Mouse (Mus musculus) cerebellum, adult (tissue): Measurements from ENCODE around the gene Txndc11.

ENCODE experiments used
- ATAC-seq: cut with Nextera tagmentation; 2 replicates; pipeline ENCODE4 v1.9.2; 2017; ENCODE audit warnings: mild to moderate bottlenecking, moderate library complexity, mixed read lengths; ENCODE audit not compliant: insufficient number of reproducible peaks, low FRiP score, low TSS enrichment

Txndc11 gene

DNA sequence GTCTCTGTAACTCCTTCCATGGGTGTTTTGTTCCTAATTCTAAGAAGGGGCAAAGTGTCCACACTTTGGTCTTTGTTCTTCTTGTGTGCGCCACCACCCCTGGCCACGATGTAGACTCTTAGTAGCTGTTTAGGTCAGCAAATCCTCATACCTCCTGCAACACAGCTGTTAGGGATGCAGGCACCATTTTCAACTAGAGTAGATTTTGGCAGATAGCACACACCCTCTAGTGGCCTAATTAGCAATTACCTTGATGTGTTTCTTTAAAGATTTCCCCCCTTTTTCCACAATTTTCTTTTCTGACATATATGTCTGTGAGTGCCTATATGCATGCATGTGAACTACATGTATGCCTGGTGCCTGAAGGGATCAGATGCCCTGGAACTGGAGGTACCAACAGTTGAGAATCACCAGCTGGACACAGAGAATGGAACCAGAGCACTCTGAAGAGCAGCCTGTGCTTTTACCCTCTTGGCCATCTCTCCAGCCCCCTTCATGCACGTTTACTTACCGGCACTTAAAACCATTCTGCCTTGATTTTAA lies 25.2 kb downstream of the Txndc11 start:
- ATAC-seq: peak; percentile 36; the same call in 1 of the 2 replicates

GRCm38 (mm10) chr16:11104905-11105304 lies 29.5 kb downstream of the Txndc11 start:
- ATAC-seq: no peak

GRCm38 (mm10) chr16:11097301-11097700 lies 37.1 kb downstream of the Txndc11 start:
- no peak for ATAC-seq

DNA sequence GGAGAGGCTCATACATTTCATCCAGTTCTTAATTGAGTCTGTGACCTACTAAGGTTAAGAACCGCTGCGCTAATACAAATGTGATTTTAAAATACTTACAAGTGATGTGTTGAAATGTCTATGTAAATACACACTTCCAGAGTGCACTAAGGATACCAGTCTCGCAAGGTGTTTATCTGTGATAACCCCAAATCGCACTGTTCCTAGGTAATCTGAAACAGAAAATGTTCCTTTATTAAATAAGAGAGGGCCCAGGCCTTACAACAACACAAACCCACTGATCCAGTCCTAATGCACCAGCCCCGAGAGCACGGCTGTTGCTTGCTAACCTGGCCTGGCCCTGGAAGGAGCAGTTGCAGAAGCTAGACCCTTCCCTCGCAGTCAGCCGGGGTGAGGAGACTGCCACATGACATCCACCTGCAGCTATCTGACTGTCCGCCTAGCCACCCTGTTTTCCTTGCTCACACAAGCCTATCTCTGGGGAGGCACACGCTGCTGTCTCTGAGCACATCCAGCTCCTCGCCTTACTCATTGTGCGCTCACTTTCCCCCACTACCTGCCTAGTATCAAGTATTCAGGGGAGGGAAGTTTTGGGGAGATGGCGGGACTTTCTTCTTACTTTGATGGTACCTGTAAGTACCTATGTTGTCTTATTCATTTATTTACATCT lies 40.6 kb downstream of the Txndc11 start:
- no peak for ATAC-seq

GRCm38 (mm10) chr16:11092523-11092922 lies 41.9 kb downstream of the Txndc11 start:
- no peak for ATAC-seq

GRCm38 (mm10) chr16:11092061-11092460 lies 42.4 kb downstream of the Txndc11 start:
- no peak for ATAC-seq

- no peak for ATAC-seq
These were observed 43.4 kb downstream of the Txndc11 start for GRCm38 (mm10) chr16:11090836-11091570.

DNA sequence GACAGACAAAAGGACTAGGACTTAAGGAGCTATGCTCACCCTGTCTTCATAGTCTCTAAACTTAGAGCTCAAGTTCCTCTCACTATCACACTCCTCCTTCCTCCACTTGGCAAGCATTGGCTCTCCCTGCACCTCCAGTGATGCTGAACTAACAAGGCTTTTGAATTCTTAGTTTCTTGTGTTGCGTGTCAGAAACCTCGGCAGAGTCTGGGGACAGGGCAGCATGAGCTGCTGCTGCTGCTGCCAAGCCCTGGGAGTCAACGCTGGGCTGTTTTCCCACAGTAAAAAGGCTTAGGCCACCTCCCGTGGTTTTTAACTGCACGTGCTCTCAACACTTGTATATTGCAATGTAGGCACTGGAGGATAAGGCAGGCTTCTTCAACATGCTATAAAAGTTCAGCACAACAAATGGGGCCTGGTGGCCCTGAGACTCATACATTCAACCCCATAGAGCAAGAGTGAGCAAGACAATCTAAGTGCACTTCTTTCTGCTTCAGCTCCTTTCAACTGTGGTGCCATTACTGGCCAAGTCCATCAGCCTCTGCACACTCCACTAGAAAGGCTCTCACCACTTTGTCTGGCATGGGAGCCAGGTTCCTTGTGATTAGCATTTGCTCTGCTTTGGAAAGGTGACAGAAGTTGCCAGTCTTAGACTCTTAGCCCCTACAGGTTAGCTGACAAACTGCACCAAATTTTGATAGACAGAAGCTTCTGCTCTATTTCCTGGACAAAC lies 47.4 kb downstream of the Txndc11 start:
- peak; percentile 47; the same call in 1 of the 2 replicates for ATAC-seq

DNA sequence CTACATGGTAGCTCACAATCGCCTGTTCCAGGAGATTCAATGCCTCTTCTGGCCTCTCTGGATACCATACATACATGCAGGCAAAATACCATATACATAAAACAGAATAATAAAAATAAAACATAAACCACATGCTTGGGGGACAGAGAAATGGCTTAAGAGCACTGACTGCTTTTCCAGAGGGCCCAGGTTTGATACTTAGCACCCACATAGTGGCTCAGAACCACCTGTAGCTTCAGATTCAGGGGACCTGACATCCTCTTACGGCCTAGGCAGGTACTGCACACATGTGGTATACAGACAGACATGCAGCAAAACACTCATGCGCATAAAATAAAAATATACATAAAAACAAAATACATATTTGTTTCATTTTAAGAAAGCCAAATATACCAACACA lies 48.2 kb downstream of the Txndc11 start:
- ATAC-seq: no peak

- ATAC-seq: no peak
These were observed 50.3 kb downstream of the Txndc11 start for GRCm38 (mm10) chr16:11084181-11084580.

GRCm38 (mm10) chr16:11078216-11078869 lies 56.1 kb downstream of the Txndc11 start:
- no peak for ATAC-seq

GRCm38 (mm10) chr16:11077601-11078201 lies 56.7 kb downstream of the Txndc11 start:
- ATAC-seq: no peak

DNA sequence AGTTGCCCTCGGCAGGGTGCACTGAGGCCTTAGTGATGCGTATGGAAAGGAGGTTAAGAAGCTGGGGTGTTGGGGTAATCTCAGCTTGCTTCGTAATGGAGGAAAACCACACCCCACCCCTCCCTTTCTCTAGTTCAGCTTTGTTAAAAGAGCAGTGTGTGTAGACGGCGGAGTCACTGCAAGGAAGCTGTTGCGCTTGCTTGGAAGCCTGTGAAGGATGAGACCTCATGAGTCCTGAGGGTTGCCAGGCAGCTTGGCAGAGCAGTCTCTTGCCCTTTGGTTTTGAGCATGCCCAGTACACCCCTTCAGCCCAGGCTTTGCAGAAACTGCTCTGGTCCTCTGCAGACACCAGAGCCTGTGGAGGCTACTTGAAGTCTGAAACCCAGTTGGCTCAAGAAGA lies 61.4 kb downstream of the Txndc11 start:
- ATAC-seq: no peak; the same call in 1 of the 2 replicates

DNA sequence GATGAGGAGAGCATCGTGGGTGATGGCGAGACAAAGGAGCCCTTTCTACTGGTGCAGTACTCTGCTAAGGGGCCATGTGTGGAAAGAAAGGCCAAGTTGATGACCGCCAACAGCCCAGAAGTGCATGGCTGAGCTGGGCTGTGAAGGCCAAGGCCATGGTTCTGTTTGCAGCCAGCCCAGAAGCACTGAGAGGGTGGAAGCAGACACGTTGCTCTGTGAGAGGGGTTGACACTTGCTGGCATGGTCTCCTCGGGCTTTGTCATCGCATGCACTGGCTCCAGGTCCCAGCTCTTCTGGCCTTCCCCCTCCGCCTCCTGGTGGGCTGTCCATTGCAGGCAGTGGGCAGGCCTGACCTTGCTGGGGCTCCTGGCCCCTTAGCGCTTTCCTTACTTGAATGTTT lies 62.0 kb downstream of the Txndc11 start:
- ATAC-seq: no peak

- ATAC-seq: no peak
These were observed 62.6 kb downstream of the Txndc11 start for GRCm38 (mm10) chr16:11071887-11072286.

GRCm38 (mm10) chr16:11071176-11071575 lies 63.3 kb downstream of the Txndc11 start:
- ATAC-seq: peak; percentile 71

DNA sequence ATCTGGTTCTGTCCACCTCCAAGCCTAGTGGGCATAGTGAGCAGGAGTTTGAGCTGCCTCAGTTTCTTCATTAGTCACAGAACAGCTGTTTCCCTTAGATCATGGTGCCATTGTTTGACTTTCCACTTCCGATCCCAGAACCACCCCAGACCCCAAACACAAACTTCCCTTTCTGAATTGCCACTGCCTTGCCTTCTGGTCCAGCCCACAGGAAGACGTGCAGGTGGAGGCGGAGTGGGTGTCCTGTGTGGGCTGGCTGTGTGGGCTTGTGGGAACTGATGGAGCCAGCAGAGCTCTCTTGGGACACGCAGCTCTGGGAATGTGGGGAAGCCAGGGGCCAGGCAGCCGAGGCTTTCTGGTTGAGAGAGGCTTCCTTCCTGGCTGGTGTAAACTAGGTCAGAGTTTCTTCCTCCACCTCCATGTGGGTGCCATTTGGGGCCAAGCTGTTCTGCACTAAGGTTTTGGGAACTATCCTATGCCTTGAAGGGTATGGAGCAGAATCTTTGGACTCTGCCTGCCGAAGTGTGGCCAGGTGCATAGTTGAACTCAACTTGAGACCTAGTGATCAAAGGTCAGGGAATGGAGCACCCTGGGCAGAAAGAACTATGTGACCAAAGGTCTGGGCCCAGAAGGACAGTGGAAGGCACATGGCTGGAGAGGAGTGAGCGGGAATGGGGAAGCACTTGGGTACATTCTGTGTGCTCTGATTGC lies 64.6 kb downstream of the Txndc11 start:
- no peak for ATAC-seq

DNA sequence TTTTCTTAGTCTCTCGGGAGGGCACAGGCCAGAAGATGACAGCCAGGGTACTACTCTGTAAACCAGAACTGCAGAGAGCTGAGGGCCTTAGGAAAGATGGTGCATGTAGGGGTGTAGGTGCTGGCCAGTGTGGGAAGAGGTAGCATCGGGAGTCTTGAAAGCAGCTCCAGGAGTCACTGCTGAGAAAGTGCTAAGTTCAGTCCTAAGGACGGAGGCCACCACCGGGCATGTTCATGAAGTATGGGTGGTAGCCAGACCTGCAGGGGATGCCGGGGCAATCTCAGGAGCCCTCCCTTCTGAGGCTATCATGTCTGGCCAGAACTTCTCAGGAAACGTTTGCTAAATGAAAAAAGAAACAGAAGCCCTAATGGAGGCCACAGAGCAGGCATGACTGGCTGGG lies 65.2 kb downstream of the Txndc11 start:
- no peak for ATAC-seq

- ATAC-seq: no peak
These were observed 65.8 kb downstream of the Txndc11 start for GRCm38 (mm10) chr16:11068666-11069065.

- ATAC-seq: no peak
These were observed 67.6 kb downstream of the Txndc11 start for GRCm38 (mm10) chr16:11066833-11067191.
